Mouse (Mus musculus) skeletal muscle tissue, adult 2 months (tissue): ENCODE results near the gene Fem1b.
"Not testable (repeated sequence)": the region's sequence is repeated elsewhere in the genome, so short reads cannot be mapped to it uniquely, and the experiment has no call there.

Source experiments
- DNase-seq: peaks from one replicate; pipeline ENCODE4 v3.0.0-alpha.2; 2012; ENCODE audit warnings: low read depth, low spot score

Fem1b gene

GRCm38 (mm10) chr9:62827939-62828652 is 16.4 kb upstream of the Fem1b start:
- peak; percentile 30 for DNase-seq

- DNase-seq: no peak
Observed at GRCm38 (mm10) chr9:62826456-62826855, 14.7 kb upstream of the Fem1b start.

GRCm38 (mm10) chr9:62825791-62826393 is 14.2 kb upstream of the Fem1b start:
- DNase-seq: no peak

- DNase-seq: no peak
Observed at GRCm38 (mm10) chr9:62821811-62822210, 10.1 kb upstream of the Fem1b start.

GRCm38 (mm10) chr9:62820829-62821228 is 9.1 kb upstream of the Fem1b start:
- DNase-seq: no peak

- DNase-seq: not testable (repeated sequence)
Observed at GRCm38 (mm10) chr9:62819910-62820309, 8.2 kb upstream of the Fem1b start.

- DNase-seq: no peak
Observed at GRCm38 (mm10) chr9:62819494-62819893, 7.8 kb upstream of the Fem1b start.

GRCm38 (mm10) chr9:62817828-62818614 is 6.3 kb upstream of the Fem1b start:
- DNase-seq: no peak

GRCm38 (mm10) chr9:62817099-62817571 is 5.4 kb upstream of the Fem1b start:
- DNase-seq: no peak

GRCm38 (mm10) chr9:62816323-62817098 is 4.8 kb upstream of the Fem1b start:
- no peak for DNase-seq

GRCm38 (mm10) chr9:62814751-62815150 is 3.0 kb upstream of the Fem1b start:
- no peak for DNase-seq

- no peak for DNase-seq
Observed at GRCm38 (mm10) chr9:62812216-62813049, 699 bp upstream of the Fem1b start.

GRCm38 (mm10) chr9:62810543-62811515 is 905 bp downstream of the Fem1b start:
- no peak for DNase-seq

- DNase-seq: no peak
Observed at GRCm38 (mm10) chr9:62810095-62810494, 1.6 kb downstream of the Fem1b start.

- not testable (repeated sequence) for DNase-seq
Observed at GRCm38 (mm10) chr9:62799218-62799617, 12.5 kb downstream of the Fem1b start.

- no peak for DNase-seq
Observed at GRCm38 (mm10) chr9:62789856-62790255, 21.9 kb downstream of the Fem1b start.

- no peak for DNase-seq
Observed at GRCm38 (mm10) chr9:62786721-62787120, 25.0 kb downstream of the Fem1b start.

- no peak for DNase-seq
Observed at GRCm38 (mm10) chr9:62784233-62784632, 27.5 kb downstream of the Fem1b start.

- DNase-seq: no peak
Observed at GRCm38 (mm10) chr9:62782976-62783781, 28.6 kb downstream of the Fem1b start.
